Mouse (Mus musculus): ENCODE measurements around the gene Fam102a.

- TF ChIP-seq POLR2A (IDR thresholded peaks at IDR 0.05; ENCODE audit: borderline replicate concordance, insufficient read depth, low read length): no peak
- no peak for TF ChIP-seq CTCF (IDR thresholded peaks at IDR 0.05; ENCODE audit: borderline replicate concordance, insufficient read depth, low read depth, low read length)
Measured at GRCm38 (mm10) chr2:32512592-32512991, 22.5 kb upstream of the Fam102a start.
